Mouse (Mus musculus): ENCODE data around the gene Dnajc3. TPM values are rescaled to one million over a fixed set of nuclear protein-coding genes. Genes with fewer than 3 reads are reported as not detected.
A peak's percentile ranks its signal among the peaks of the same experiment; 100 is the strongest.

Gene Dnajc3
- polyA plus RNA-seq, 1 experiment, result 0.31 TPM

DNA sequence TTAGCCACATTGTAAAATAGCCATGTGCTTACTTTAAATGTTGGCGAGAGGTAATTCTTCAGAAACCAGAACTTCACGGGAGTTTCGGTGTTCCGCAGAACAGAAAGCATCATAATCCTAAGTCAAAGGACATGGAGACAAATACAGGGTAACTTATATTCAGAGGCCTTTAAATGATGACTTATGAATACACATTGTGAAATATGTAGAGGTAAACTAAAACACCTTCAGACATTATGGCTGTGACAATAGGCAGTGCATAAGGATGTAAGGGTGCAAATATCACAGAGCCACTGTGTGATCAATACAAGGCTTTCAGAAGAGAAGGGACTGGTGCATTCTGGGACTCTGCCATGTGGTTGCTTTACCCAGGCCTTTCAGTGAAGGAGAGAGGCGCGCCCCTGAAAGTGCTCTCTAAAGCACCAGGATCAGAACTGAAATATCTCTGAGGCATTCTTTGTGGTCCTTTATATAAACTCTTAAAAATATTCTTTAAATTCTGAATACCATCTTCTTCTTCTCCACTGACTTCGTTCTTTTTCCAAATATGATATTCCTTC is 70.3 kb downstream of the Dnajc3 start:
- no peaks in the 10 kb centered on the region; the same call in 1 of the 2 replicates for H3K36me3 ChIP-seq (ENCODE audit: control insufficient read depth)
- no peaks in the 10 kb centered on the region for H3K9me3 ChIP-seq (ENCODE audit: control insufficient read depth, low read length)
- H3K27me3 ChIP-seq (ENCODE audit: control insufficient read depth), result no peaks in the 10 kb centered on the region
- TF ChIP-seq TAL1 (IDR thresholded peaks at IDR 0.05; ENCODE audit: low read length) (no peak), GATA1 (IDR thresholded peaks at IDR 0.05; ENCODE audit: low read length) (no peak)
- peak overlapping the region; percentile 68 for H3K4me3 ChIP-seq (replicated peaks)
- H3K4me1 ChIP-seq (ENCODE audit: control insufficient read depth), result peaks cover 24% of the 10 kb centered on the region

- no peak for TF ChIP-seq GATA1 (IDR thresholded peaks at IDR 0.05; ENCODE audit: low read length)
- no peak for TF ChIP-seq TAL1 (IDR thresholded peaks at IDR 0.05; ENCODE audit: low read length)
- Histone ChIP-seq H3K4me3 (replicated peaks) (no peak overlapping the region), H3K9me3 (ENCODE audit: control insufficient read depth, low read length) (no peaks in the 10 kb centered on the region), H3K36me3 (ENCODE audit: control insufficient read depth) (no peaks in the 10 kb centered on the region; the same call in 1 of the 2 replicates), H3K4me1 (ENCODE audit: control insufficient read depth) (peaks cover 24% of the 10 kb centered on the region), H3K27me3 (ENCODE audit: control insufficient read depth) (no peaks in the 10 kb centered on the region)
Observed at GRCm38 (mm10) chr14:119009531-119009930, 71.8 kb downstream of the Dnajc3 start.

- H3K4me1 ChIP-seq (ENCODE audit: control insufficient read depth), result peaks cover 5% of the 10 kb centered on the region
- peaks cover 3% of the 10 kb centered on the region for H3K27me3 ChIP-seq (ENCODE audit: control insufficient read depth)
- no peaks in the 10 kb centered on the region for H3K9me3 ChIP-seq (ENCODE audit: control insufficient read depth, low read length)
- no peak for TF ChIP-seq GATA1 (IDR thresholded peaks at IDR 0.05; ENCODE audit: low read length)
- no peak for TF ChIP-seq TAL1 (IDR thresholded peaks at IDR 0.05; ENCODE audit: low read length)
- H3K36me3 ChIP-seq (ENCODE audit: control insufficient read depth), result no peaks in the 10 kb centered on the region; the same call in 1 of the 2 replicates
- H3K4me3 ChIP-seq (replicated peaks), result no peak overlapping the region
Observed at GRCm38 (mm10) chr14:119012607-119013431, 75.0 kb downstream of the Dnajc3 start.

DNA sequence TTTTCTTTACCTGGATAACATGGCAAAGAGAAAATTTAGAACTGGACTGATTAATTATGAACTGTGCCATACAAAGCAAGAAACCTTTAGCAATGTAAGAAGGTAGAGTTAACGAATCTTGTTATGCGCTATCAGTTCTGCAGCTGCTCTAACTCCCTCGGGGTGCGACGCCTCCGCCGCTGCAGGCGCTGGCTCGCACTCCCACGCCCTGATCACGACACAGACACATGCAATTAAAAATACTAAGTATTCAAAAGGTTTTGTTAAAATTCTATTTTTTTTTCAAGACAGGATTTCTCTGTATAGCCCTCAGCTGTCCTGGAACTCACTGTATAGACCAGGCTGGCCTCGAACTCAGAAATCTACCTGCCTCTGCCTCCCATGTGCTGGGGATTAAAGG is 75.8 kb downstream of the Dnajc3 start:
- H3K9me3 ChIP-seq (ENCODE audit: control insufficient read depth, low read length), result no peaks in the 10 kb centered on the region
- no peaks in the 10 kb centered on the region for H3K4me1 ChIP-seq (ENCODE audit: control insufficient read depth)
- TF ChIP-seq GATA1 (IDR thresholded peaks at IDR 0.05; ENCODE audit: low read length) (no peak), TAL1 (IDR thresholded peaks at IDR 0.05; ENCODE audit: low read length) (no peak)
- H3K4me3 ChIP-seq (replicated peaks), result no peak overlapping the region
- H3K27me3 ChIP-seq (ENCODE audit: control insufficient read depth), result peaks cover 3% of the 10 kb centered on the region
- H3K36me3 ChIP-seq (ENCODE audit: control insufficient read depth), result no peaks in the 10 kb centered on the region; the same call in 1 of the 2 replicates

GRCm38 (mm10) chr14:119025889-119026288 is 88.1 kb downstream of the Dnajc3 start:
- TF ChIP-seq GATA1 (IDR thresholded peaks at IDR 0.05; ENCODE audit: low read length) (no peak), TAL1 (IDR thresholded peaks at IDR 0.05; ENCODE audit: low read length) (no peak)
- Histone ChIP-seq H3K4me1 (ENCODE audit: control insufficient read depth) (no peaks in the 10 kb centered on the region), H3K9me3 (ENCODE audit: control insufficient read depth, low read length) (no peaks in the 10 kb centered on the region), H3K4me3 (replicated peaks) (no peak overlapping the region), H3K27me3 (ENCODE audit: control insufficient read depth) (no peaks in the 10 kb centered on the region), H3K36me3 (ENCODE audit: control insufficient read depth) (no peaks in the 10 kb centered on the region)

GRCm38 (mm10) chr14:119027130-119027529 is 89.4 kb downstream of the Dnajc3 start:
- Histone ChIP-seq H3K4me3 (replicated peaks) (no peak overlapping the region), H3K4me1 (ENCODE audit: control insufficient read depth) (no peaks in the 10 kb centered on the region), H3K27me3 (ENCODE audit: control insufficient read depth) (no peaks in the 10 kb centered on the region), H3K9me3 (ENCODE audit: control insufficient read depth, low read length) (no peaks in the 10 kb centered on the region), H3K36me3 (ENCODE audit: control insufficient read depth) (no peaks in the 10 kb centered on the region)
- TF ChIP-seq GATA1 (IDR thresholded peaks at IDR 0.05; ENCODE audit: low read length), result no peak
- no peak for TF ChIP-seq TAL1 (IDR thresholded peaks at IDR 0.05; ENCODE audit: low read length)

DNA sequence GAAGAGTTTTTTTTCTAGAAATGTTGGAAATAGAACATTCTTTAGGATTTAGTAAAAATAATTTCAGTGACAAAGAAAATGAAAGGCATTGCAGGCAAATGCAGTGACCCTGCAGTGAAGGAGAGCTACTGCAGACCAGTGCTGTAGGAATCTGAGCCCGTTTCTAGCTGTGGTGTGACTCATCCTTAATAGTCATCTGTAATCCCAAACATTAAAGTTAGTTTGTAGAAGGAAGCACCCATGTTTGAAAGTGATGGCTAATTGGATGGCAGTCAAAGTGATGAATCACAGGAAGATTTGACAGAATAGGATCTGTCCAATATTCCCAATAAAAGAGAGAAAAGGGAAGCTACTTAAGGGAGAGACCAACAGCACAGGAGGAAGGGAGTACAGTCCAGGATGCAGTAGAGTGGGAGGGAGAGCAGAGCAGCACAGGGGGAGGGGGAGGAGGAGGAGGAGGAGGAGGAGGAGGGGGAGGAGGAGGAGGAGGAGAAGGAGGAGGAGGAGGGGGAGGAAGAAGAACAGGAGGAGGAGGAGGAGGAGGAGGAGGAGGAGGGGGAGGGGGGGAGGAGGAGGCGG is 90.0 kb downstream of the Dnajc3 start:
- no peak for TF ChIP-seq TAL1 (IDR thresholded peaks at IDR 0.05; ENCODE audit: low read length)
- TF ChIP-seq GATA1 (IDR thresholded peaks at IDR 0.05; ENCODE audit: low read length), result no peak
- Histone ChIP-seq H3K4me1 (ENCODE audit: control insufficient read depth) (no peaks in the 10 kb centered on the region), H3K27me3 (ENCODE audit: control insufficient read depth) (no peaks in the 10 kb centered on the region)

More for the DNA sequence above, 90.0 kb downstream of the Dnajc3 start:
- no peaks in the 10 kb centered on the region for H3K36me3 ChIP-seq (ENCODE audit: control insufficient read depth)
- H3K4me3 ChIP-seq (replicated peaks), result no peak overlapping the region
- H3K9me3 ChIP-seq (ENCODE audit: control insufficient read depth, low read length), result no peaks in the 10 kb centered on the region

Other genes starting within 250 kb of the Dnajc3 start
- 0.02 and 0.06 TPM in 2 replicates for gene Abcc4, start 231.8 kb upstream of the Dnajc3 start, polyA plus RNA-seq (2012)
- not detected in 2 replicates for gene Cldn10, start 150.1 kb upstream of the Dnajc3 start, polyA plus RNA-seq (2012)
- gene Dzip1, start 12.5 kb upstream of the Dnajc3 start, polyA plus RNA-seq (2012), result 0.13 and 0.15 TPM in 2 replicates
- gene Uggt2, start 161.5 kb downstream of the Dnajc3 start, polyA plus RNA-seq (2012), result not detected in 2 replicates
- not detected in 2 replicates for gene Hs6st3, start 200.4 kb downstream of the Dnajc3 start, polyA plus RNA-seq (2012)